Mouse (Mus musculus): ENCODE data around the gene Prkar2a. TPM values are rescaled to one million over a fixed set of nuclear protein-coding genes. Genes with fewer than 3 reads are reported as not detected.
A peak's percentile ranks its signal among the peaks of the same experiment; 100 is the strongest.

Gene Prkar2a
- polyA plus RNA-seq, 1 experiment from 2014 or later = 16.4 TPM

DNA sequence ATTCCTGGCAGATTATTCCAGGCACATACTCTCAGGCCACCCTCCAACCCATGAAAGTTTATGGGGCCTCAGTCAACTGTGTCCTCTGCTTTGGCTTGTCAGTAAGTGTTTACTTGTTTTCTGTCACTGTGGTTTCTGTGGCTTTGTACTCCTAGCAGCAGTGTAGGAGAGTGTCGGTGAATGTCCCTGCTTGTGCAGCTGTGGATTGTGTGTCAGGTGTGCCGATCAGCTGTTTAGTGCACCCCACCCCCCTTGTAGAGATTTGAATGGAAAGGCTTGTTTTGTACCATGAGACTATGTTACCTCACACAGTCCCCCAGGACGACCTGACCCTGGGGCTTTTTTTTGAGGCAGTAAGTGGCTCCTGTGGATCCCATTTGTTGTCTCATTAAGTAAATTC is 103.6 kb downstream of the Prkar2a start:
- Histone ChIP-seq H3K4me1 (ENCODE audit: insufficient read depth, low read depth, low read length) (peaks cover 19% of the 10 kb centered on the region; the same call in 1 of the 2 replicates), H3K9ac (replicated peaks; ENCODE audit: low read depth) (no peak overlapping the region), H3K27ac (ENCODE audit: low read length) (0 out of 2 replicates have a peak overlapping the region, but pooled peaks have one; percentile 1), H3K27me3 (replicated peaks; ENCODE audit: insufficient read depth, low read length) (no peaks in the 10 kb centered on the region), H3K4me2 (replicated peaks; ENCODE audit: low read depth, low read length) (no peak overlapping the region), H3K4me3 (ENCODE audit: low read depth, low read length) (no peak overlapping the region), H3K9me3 (ENCODE audit: low read length) (no peaks in the 10 kb centered on the region), H3K36me3 (ENCODE audit: insufficient read depth, low read length) (0 out of 2 replicates have a peak, but pooled peaks cover 4% of the 10 kb centered on the region)
- ATAC-seq (no peak), DNase-seq (ENCODE audit: low spot score) (no peak)
- TF ChIP-seq EP300 (IDR thresholded peaks at IDR 0.05) (no peak), CTCF (IDR thresholded peaks at IDR 0.05) (no peak)
- WGBS = 35% methylated on average over 3 of the region's 3 CpGs

DNA sequence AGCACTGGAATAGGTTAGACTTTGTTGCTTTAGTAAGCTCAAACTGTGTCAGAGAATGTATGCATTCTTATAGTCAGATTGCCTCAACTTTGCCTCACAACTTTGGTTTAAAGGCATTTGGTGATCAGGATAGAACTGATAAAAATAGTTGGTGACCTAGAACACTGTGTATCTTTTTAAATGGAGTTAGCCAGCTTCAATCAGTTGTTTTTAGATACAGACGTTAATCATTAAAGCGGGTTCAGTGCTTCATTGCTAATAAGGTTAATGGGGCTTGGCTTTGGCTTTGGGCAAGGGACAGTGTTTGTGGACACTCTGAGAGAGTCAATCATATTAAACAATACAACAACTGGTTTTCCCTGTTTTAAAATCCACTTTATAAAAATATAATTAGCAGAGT is 106.2 kb downstream of the Prkar2a start:
- DNase-seq (ENCODE audit: low spot score) (no peak), ATAC-seq (no peak)
- Histone ChIP-seq H3K27ac (ENCODE audit: low read length) (peak overlapping the region; percentile 64), H3K27me3 (replicated peaks; ENCODE audit: insufficient read depth, low read length) (no peaks in the 10 kb centered on the region), H3K4me2 (replicated peaks; ENCODE audit: low read depth, low read length) (peak overlapping the region; percentile 54; the same call in 1 of the 2 replicates), H3K36me3 (ENCODE audit: insufficient read depth, low read length) (peaks cover 17% of the 10 kb centered on the region), H3K4me1 (ENCODE audit: insufficient read depth, low read depth, low read length) (peaks cover 14% of the 10 kb centered on the region; the same call in 1 of the 2 replicates), H3K4me3 (ENCODE audit: low read depth, low read length) (no peak overlapping the region), H3K9ac (replicated peaks; ENCODE audit: low read depth) (no peak overlapping the region), H3K9me3 (ENCODE audit: low read length) (no peaks in the 10 kb centered on the region)
- TF ChIP-seq CTCF (IDR thresholded peaks at IDR 0.05) (no peak), EP300 (IDR thresholded peaks at IDR 0.05) (no peak)
- WGBS = 59% methylated on average over 2 of the region's 2 CpGs

DNA sequence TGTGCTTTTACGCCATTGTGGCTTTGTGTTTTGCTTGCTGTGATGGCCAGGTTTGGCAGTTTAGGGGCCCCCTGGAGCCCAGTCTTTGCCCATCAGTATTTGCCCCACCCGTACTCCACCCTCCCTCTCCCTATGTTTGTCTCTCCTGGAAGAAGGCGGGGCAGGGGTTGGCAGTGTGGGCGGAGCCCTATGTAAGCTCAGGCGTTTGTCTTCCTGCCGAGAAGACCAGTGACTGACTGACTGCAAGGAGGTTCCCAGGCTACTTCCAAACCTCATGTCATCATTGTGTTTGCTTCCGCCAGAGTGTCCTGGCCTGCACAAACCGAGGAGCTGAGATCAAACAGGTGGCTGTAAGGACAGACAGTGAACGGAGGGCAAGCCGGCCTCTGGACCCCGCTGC is 106.6 kb downstream of the Prkar2a start:
- TF ChIP-seq EP300 (IDR thresholded peaks at IDR 0.05) (no peak), CTCF (IDR thresholded peaks at IDR 0.05) (no peak)
- H3K4me1 ChIP-seq (ENCODE audit: insufficient read depth, low read depth, low read length) = peaks cover 14% of the 10 kb centered on the region; the same call in 1 of the 2 replicates
- ATAC-seq = peak; percentile 86
- peak overlapping the region; percentile 28 for H3K4me3 ChIP-seq (ENCODE audit: low read depth, low read length)
- 35% methylated on average over 11 of the region's 11 CpGs for WGBS
- peak overlapping the region; percentile 54 for H3K4me2 ChIP-seq (replicated peaks; ENCODE audit: low read depth, low read length)
- H3K9ac ChIP-seq (replicated peaks; ENCODE audit: low read depth) = peak overlapping the region; percentile 32; the same call in 1 of the 2 replicates
- H3K36me3 ChIP-seq (ENCODE audit: insufficient read depth, low read length) = peaks cover 18% of the 10 kb centered on the region
- H3K27ac ChIP-seq (ENCODE audit: low read length) = peak overlapping the region; percentile 83
- no peaks in the 10 kb centered on the region for H3K9me3 ChIP-seq (ENCODE audit: low read length)
- DNase-seq (ENCODE audit: low spot score) = peak; percentile 86
- H3K27me3 ChIP-seq (replicated peaks; ENCODE audit: insufficient read depth, low read length) = no peaks in the 10 kb centered on the region

DNA sequence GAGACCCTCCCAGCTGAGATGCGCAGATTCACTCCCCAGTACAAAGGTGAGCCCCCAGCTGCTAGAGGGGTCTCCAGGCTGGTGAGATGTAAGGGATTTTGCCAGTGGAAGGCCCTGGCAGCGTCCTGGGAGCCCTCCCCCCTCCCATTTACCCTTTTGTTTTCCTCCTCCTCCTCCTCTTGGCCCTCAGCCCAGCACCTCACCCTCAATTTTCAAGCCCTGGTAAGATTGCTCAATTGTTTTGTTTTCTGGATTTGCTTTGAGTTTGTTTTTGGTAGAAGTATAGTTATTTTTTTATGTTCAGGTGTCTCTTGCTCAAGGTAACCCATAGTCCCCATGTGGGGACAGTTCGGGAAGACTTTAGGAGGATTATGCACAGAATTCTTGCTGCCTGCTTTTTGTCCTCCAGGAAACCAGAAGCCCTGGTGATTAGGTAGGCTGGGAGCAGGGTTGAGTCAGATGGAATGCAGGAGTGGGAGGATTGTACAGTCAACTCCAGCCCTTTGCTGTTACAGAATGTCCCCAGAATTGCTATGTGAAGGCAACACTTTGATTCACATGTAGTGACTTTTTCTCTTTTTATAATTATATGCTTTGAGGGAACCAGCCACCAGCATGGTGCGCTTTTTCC is 107.4 kb downstream of the Prkar2a start:
- TF ChIP-seq CTCF (IDR thresholded peaks at IDR 0.05) (no peak), EP300 (IDR thresholded peaks at IDR 0.05) (peak; percentile 63)
- WGBS = 68% methylated on average over 4 of the region's 4 CpGs
- peak; percentile 79 for DNase-seq (ENCODE audit: low spot score)
- Histone ChIP-seq H3K4me2 (replicated peaks; ENCODE audit: low read depth, low read length) (peak overlapping the region; percentile 54), H3K36me3 (ENCODE audit: insufficient read depth, low read length) (peaks cover 22% of the 10 kb centered on the region), H3K4me1 (ENCODE audit: insufficient read depth, low read depth, low read length) (peaks cover 14% of the 10 kb centered on the region; the same call in 1 of the 2 replicates), H3K27me3 (replicated peaks; ENCODE audit: insufficient read depth, low read length) (no peaks in the 10 kb centered on the region), H3K4me3 (ENCODE audit: low read depth, low read length) (peak overlapping the region; percentile 28; the same call in 1 of the 2 replicates), H3K9ac (replicated peaks; ENCODE audit: low read depth) (peak overlapping the region; percentile 32; the same call in 1 of the 2 replicates), H3K9me3 (ENCODE audit: low read length) (no peaks in the 10 kb centered on the region), H3K27ac (ENCODE audit: low read length) (peak overlapping the region; percentile 83)
- peak; percentile 80 for ATAC-seq

DNA sequence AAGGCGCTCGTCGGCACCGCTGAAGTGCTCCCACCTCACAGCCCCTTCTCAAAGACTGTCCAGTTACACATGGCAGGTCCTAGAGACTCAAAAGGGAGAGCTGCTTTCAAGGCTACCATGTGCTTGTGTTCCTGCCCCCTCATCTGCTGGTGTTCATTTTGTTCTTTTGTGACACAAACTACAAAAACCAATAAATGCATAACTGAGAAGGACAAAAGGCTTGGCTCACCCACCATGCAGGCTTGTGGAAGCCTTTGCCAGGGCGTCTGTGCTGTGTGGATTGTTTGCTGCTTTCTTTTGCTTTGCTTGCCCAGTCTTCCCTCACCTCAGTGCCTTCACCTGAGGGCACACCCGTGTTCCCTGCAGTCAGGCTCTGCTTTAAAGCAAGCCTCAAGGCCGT is 108.4 kb downstream of the Prkar2a start:
- no peak for TF ChIP-seq EP300 (IDR thresholded peaks at IDR 0.05)
- no peak for TF ChIP-seq CTCF (IDR thresholded peaks at IDR 0.05)
- ATAC-seq (no peak), DNase-seq (ENCODE audit: low spot score) (no peak)
- peak overlapping the region; percentile 83 for H3K27ac ChIP-seq (ENCODE audit: low read length)
- H3K4me2 ChIP-seq (replicated peaks; ENCODE audit: low read depth, low read length) = peak overlapping the region; percentile 45
- H3K9me3 ChIP-seq (ENCODE audit: low read length) = no peaks in the 10 kb centered on the region
- H3K36me3 ChIP-seq (ENCODE audit: insufficient read depth, low read length) = peaks cover 27% of the 10 kb centered on the region
- WGBS = 69% methylated on average over 7 of the region's 7 CpGs
- H3K27me3 ChIP-seq (replicated peaks; ENCODE audit: insufficient read depth, low read length) = no peaks in the 10 kb centered on the region
- peak overlapping the region; percentile 28; the same call in 1 of the 2 replicates for H3K4me3 ChIP-seq (ENCODE audit: low read depth, low read length)
- H3K9ac ChIP-seq (replicated peaks; ENCODE audit: low read depth) = peak overlapping the region; percentile 6; the same call in 1 of the 2 replicates
- H3K4me1 ChIP-seq (ENCODE audit: insufficient read depth, low read depth, low read length) = peaks cover 14% of the 10 kb centered on the region; the same call in 1 of the 2 replicates

DNA sequence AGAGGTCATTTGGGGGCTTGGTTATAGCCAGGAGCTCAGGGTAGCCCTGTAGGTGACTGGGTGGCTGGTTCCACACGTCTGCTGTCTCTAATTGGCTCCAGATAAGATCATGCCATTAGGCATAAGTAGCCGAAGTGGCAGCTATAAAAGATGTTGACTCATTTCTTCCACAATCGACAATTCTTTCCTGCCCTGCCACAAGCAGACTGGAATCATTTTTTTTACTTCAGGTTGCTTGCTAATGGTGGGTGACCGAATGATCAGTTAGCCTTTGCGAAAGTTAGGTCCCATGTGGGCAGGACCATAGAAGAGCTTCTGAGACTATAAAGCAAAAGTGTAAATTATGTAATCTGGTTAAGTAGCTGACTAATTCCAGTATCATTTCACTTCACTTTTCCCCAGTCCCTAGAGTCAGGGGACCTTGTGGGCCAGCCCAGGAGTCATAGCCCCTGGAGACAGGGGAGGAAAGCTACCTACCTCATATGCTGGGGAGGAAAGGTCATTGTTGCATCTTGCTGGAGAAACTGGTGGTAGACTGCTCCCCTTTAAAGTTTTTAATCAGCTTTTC is 109.5 kb downstream of the Prkar2a start:
- no peak for DNase-seq (ENCODE audit: low spot score)
- no peaks in the 10 kb centered on the region for H3K9me3 ChIP-seq (ENCODE audit: low read length)
- H3K4me1 ChIP-seq (ENCODE audit: insufficient read depth, low read depth, low read length) = peaks cover 14% of the 10 kb centered on the region; the same call in 1 of the 2 replicates
- H3K4me2 ChIP-seq (replicated peaks; ENCODE audit: low read depth, low read length) = no peak overlapping the region
- no peak overlapping the region for H3K9ac ChIP-seq (replicated peaks; ENCODE audit: low read depth)
- ATAC-seq = no peak
- WGBS = 65% methylated on average over 5 of the region's 5 CpGs
- TF ChIP-seq EP300 (IDR thresholded peaks at IDR 0.05) (no peak), CTCF (IDR thresholded peaks at IDR 0.05) (no peak)
- peaks cover 27% of the 10 kb centered on the region for H3K36me3 ChIP-seq (ENCODE audit: insufficient read depth, low read length)
- no peaks in the 10 kb centered on the region for H3K27me3 ChIP-seq (replicated peaks; ENCODE audit: insufficient read depth, low read length)
- no peak overlapping the region for H3K27ac ChIP-seq (ENCODE audit: low read length)
- H3K4me3 ChIP-seq (ENCODE audit: low read depth, low read length) = no peak overlapping the region

All from lung, postnatal 0 days (tissue).